Mouse (Mus musculus): ENCODE measurements around the gene Rabep1. TPM values are rescaled to one million over a fixed set of nuclear protein-coding genes. Genes with fewer than 3 reads are reported as not detected.
"Not testable (repeated sequence)": the region's sequence is repeated elsewhere in the genome, so short reads cannot be mapped to it uniquely, and the experiment has no call there.

The Rabep1 gene
- polyA plus RNA-seq, 1 experiment from 2014 or later = 45.9 TPM

DNA sequence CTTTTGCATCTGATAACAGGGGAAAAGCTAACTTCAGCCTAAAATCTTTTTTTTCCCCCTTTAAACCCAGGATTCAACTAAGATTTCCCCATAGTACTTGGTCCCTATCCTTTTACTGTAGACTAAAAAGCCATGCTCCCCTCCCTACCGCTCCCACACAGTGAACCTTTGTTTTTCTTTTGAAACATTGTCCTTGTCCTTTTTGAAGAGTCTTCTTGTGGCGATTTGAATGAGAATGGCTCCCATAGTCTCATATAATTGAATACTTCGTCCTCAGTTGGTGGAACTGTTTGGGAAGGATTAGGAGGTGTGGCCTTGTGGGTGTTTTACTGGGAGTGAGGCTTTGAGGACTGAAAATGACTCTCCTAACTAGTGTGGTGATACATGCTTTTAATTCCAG lies 10.7 kb upstream of the Rabep1 start:
- Histone ChIP-seq H3K4me2 (replicated peaks) (no peak overlapping the region), H3K9me3 (no peaks in the 10 kb centered on the region), H3K36me3 (no peaks in the 10 kb centered on the region), H3K27me3 (no peaks in the 10 kb centered on the region), H3K4me3 (no peak overlapping the region), H3K4me1 (no peaks in the 10 kb centered on the region), H3K9ac (no peak overlapping the region), H3K27ac (no peak overlapping the region)
- ATAC-seq (ENCODE audit: insufficient number of reproducible peaks, insufficient read depth, low FRiP score, low TSS enrichment) = no peak
- 75% methylated on average over 3 of the region's 3 CpGs for WGBS

GRCm38 (mm10) chr11:70835381-70835831 lies 9.2 kb upstream of the Rabep1 start:
- Histone ChIP-seq H3K9me3 (no peaks in the 10 kb centered on the region), H3K27ac (no peak overlapping the region), H3K4me1 (no peaks in the 10 kb centered on the region), H3K4me2 (replicated peaks) (no peak overlapping the region), H3K27me3 (no peaks in the 10 kb centered on the region), H3K4me3 (no peak overlapping the region), H3K9ac (no peak overlapping the region), H3K36me3 (no peaks in the 10 kb centered on the region)
- no peak for ATAC-seq (ENCODE audit: insufficient number of reproducible peaks, insufficient read depth, low FRiP score, low TSS enrichment)
- 68% methylated on average over 6 of the region's 6 CpGs for WGBS

DNA sequence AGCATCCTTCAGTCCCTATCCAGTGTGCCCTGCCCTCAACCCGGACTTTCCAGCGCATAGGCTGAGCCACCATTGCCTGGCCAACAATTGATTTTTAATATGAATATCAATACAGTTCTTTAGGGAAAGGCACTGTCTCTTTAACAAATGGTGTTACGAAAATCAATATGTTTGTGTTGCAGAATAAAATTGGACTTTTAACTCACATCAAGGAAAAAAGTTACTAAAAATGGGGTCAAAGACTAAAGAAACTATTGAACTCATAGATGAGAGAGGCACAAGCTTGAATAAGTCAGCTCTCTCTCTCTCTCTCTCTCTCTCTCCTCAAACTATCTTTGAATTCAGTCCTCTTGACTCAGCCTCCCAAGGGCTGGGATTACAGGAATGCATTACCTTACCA lies 7.5 kb upstream of the Rabep1 start:
- Histone ChIP-seq H3K9me3 (no peaks in the 10 kb centered on the region), H3K4me2 (replicated peaks) (no peak overlapping the region), H3K27me3 (no peaks in the 10 kb centered on the region; the same call in 1 of the 2 replicates), H3K27ac (no peak overlapping the region), H3K4me1 (no peaks in the 10 kb centered on the region), H3K9ac (no peak overlapping the region), H3K4me3 (no peak overlapping the region), H3K36me3 (no peaks in the 10 kb centered on the region)
- ATAC-seq (ENCODE audit: insufficient number of reproducible peaks, insufficient read depth, low FRiP score, low TSS enrichment) = no peak
- WGBS = 88% methylated on average over 3 of the region's 3 CpGs

DNA sequence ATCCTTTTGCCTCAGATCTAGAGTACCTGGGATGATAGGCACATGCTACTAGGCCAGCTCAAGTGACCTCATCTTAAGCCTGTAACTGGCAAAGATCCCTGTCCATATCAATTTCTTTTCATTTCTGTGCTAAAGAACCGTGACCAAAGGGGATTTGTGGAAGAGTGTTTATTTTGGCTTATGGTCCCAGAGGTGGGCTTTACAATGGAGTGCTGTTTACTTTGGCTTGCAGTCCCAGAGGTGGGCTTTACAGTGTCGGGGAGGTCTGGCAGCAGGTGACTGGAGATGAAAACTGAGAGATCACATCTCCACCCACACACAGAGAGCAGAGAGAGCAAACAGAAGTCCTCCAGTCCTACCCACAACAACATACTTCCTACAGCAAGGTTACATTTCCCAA lies 6.0 kb upstream of the Rabep1 start:
- Histone ChIP-seq H3K9ac (no peak overlapping the region), H3K27ac (no peak overlapping the region), H3K4me3 (no peak overlapping the region), H3K9me3 (no peaks in the 10 kb centered on the region), H3K4me1 (no peaks in the 10 kb centered on the region), H3K36me3 (no peaks in the 10 kb centered on the region), H3K4me2 (replicated peaks) (no peak overlapping the region), H3K27me3 (no peaks in the 10 kb centered on the region; the same call in 1 of the 2 replicates)
- no peak for ATAC-seq (ENCODE audit: insufficient number of reproducible peaks, insufficient read depth, low FRiP score, low TSS enrichment)
- WGBS = 32% methylated on average over 2 of the region's 2 CpGs

GRCm38 (mm10) chr11:70842983-70843382 lies 1.6 kb upstream of the Rabep1 start:
- no peaks in the 10 kb centered on the region; the same call in 1 of the 2 replicates for H3K27me3 ChIP-seq
- H3K4me1 ChIP-seq = peaks cover 16% of the 10 kb centered on the region
- H3K9ac ChIP-seq = no peak overlapping the region
- H3K4me3 ChIP-seq = no peak overlapping the region
- no peak overlapping the region for H3K27ac ChIP-seq
- H3K9me3 ChIP-seq = no peaks in the 10 kb centered on the region
- whole genome bisulfite sequencing = 51% methylated on average over 4 of the region's 4 CpGs
- H3K4me2 ChIP-seq (replicated peaks) = no peak overlapping the region
- ATAC-seq (ENCODE audit: insufficient number of reproducible peaks, insufficient read depth, low FRiP score, low TSS enrichment) = no peak
- no peaks in the 10 kb centered on the region for H3K36me3 ChIP-seq

GRCm38 (mm10) chr11:70843701-70844551 lies 652 bp upstream of the Rabep1 start:
- H3K4me3 ChIP-seq = peak overlapping the region; percentile 99
- H3K9ac ChIP-seq = 0 out of 2 replicates have a peak overlapping the region, but pooled peaks have one; percentile 15
- peak; percentile 25; the same call in 1 of the 2 replicates for ATAC-seq (ENCODE audit: insufficient number of reproducible peaks, insufficient read depth, low FRiP score, low TSS enrichment)
- no peaks in the 10 kb centered on the region for H3K36me3 ChIP-seq
- H3K4me2 ChIP-seq (replicated peaks) = peak overlapping the region; percentile 86
- 18% methylated on average over 12 of the region's 12 CpGs for WGBS
- H3K27ac ChIP-seq = peak overlapping the region; percentile 57
- peaks cover 16% of the 10 kb centered on the region for H3K4me1 ChIP-seq
- H3K27me3 ChIP-seq = no peaks in the 10 kb centered on the region; the same call in 1 of the 2 replicates
- H3K9me3 ChIP-seq = no peaks in the 10 kb centered on the region

- H3K4me2 ChIP-seq (replicated peaks) = peak overlapping the region; percentile 86
- H3K4me3 ChIP-seq = peak overlapping the region; percentile 99
- H3K4me1 ChIP-seq = peaks cover 16% of the 10 kb centered on the region
- peak overlapping the region; percentile 98 for H3K9ac ChIP-seq
- no peak for ATAC-seq (ENCODE audit: insufficient number of reproducible peaks, insufficient read depth, low FRiP score, low TSS enrichment)
- no peaks in the 10 kb centered on the region for H3K36me3 ChIP-seq
- WGBS = 5% methylated on average over 19 of the region's 19 CpGs
- no peaks in the 10 kb centered on the region for H3K9me3 ChIP-seq
- no peaks in the 10 kb centered on the region; the same call in 1 of the 2 replicates for H3K27me3 ChIP-seq
- H3K27ac ChIP-seq = 0 out of 2 replicates have a peak overlapping the region, but pooled peaks have one; percentile 78
Measured at GRCm38 (mm10) chr11:70845457-70845978, 940 bp downstream of the Rabep1 start.

GRCm38 (mm10) chr11:70846029-70846428 lies 1.5 kb downstream of the Rabep1 start:
- H3K9me3 ChIP-seq = no peaks in the 10 kb centered on the region
- H3K27ac ChIP-seq = no peak overlapping the region
- H3K27me3 ChIP-seq = no peaks in the 10 kb centered on the region
- no peak for ATAC-seq (ENCODE audit: insufficient number of reproducible peaks, insufficient read depth, low FRiP score, low TSS enrichment)
- peak overlapping the region; percentile 86 for H3K4me2 ChIP-seq (replicated peaks)
- no peaks in the 10 kb centered on the region for H3K36me3 ChIP-seq
- H3K9ac ChIP-seq = no peak overlapping the region
- peaks cover 16% of the 10 kb centered on the region for H3K4me1 ChIP-seq
- WGBS = 38% methylated on average over 2 of the region's 2 CpGs
- H3K4me3 ChIP-seq = peak overlapping the region; percentile 99

DNA sequence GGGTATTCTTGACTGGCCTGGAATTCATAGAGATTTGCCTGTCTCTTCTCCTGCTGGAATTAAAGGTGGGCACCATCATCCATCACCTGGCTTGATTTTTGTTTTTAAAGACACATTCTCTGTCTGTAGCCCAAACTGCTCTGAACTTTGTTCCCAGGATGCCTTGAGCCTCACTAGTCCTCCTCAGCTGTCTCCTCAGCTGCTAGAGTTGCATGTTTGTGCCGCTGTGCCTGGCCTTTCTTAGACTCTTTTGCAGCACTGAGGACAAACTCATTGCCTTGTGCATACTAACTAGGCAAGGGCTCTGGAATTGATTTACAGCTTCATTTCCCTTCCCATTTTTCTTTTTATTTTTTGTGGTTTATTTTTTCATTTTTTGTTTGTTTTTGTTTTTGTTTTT lies 15.8 kb downstream of the Rabep1 start:
- no peak for ATAC-seq (ENCODE audit: insufficient number of reproducible peaks, insufficient read depth, low FRiP score, low TSS enrichment)
- H3K4me1 ChIP-seq = no peaks in the 10 kb centered on the region
- no peak overlapping the region for H3K4me2 ChIP-seq (replicated peaks)
- H3K4me3 ChIP-seq = no peak overlapping the region
- no peaks in the 10 kb centered on the region for H3K9me3 ChIP-seq
- no peak overlapping the region for H3K27ac ChIP-seq
- no peak overlapping the region for H3K9ac ChIP-seq
- no peaks in the 10 kb centered on the region for H3K36me3 ChIP-seq
- no peaks in the 10 kb centered on the region for H3K27me3 ChIP-seq
- WGBS = 90% methylated on average over 1 of the region's 1 CpGs

DNA sequence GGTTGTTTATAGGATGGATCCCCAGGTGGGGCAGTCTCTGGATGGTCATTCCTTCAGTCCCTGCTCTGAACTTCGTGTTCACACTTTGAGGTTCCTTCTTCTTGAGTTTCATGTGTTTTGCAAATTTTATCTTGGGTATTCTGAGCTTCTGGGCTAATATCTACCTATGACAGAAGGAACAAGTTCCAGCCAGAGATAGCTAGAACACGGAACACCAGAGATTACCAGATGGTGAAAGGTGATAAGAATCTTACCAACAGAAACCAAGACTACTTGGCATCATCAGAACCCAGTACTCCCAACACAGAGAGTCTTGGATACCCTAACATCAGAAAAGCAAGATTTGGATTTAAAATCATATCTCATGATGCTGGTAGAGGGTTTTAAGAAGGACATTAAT lies 18.6 kb downstream of the Rabep1 start:
- H3K27me3 ChIP-seq; H3K27ac ChIP-seq; H3K4me3 ChIP-seq; ATAC-seq (ENCODE audit: insufficient number of reproducible peaks, insufficient read depth, low FRiP score, low TSS enrichment); H3K9me3 ChIP-seq; H3K4me1 ChIP-seq; H3K4me2 ChIP-seq (replicated peaks); H3K9ac ChIP-seq; H3K36me3 ChIP-seq: not testable (repeated sequence)
- 87% methylated on average over 2 of the region's 2 CpGs for WGBS

DNA sequence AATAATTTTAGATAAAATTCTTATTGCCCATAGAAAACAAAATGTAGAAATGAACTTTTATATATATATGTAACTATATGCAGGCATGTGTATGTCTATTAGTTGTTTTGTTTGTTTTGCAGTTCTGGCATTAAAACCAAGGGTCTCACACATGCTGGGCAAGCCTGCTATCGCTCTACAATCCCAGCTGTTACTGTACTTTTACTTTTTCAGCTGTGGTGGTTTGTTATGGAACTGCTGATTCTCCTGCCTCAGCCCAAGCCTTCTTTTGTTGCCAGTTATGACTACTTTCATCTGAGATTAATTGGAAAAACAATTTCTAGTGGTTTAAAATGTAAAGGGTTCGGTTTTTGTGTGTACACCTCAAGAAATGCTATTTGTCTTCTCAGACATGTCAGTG lies 20.6 kb downstream of the Rabep1 start:
- 92% methylated on average over 2 of the region's 2 CpGs for WGBS
- no peaks in the 10 kb centered on the region for H3K4me1 ChIP-seq
- ATAC-seq (ENCODE audit: insufficient number of reproducible peaks, insufficient read depth, low FRiP score, low TSS enrichment) = no peak
- H3K27me3 ChIP-seq = no peaks in the 10 kb centered on the region
- H3K9ac ChIP-seq = no peak overlapping the region
- no peaks in the 10 kb centered on the region for H3K36me3 ChIP-seq
- no peak overlapping the region for H3K4me3 ChIP-seq
- no peaks in the 10 kb centered on the region for H3K9me3 ChIP-seq
- H3K4me2 ChIP-seq (replicated peaks) = no peak overlapping the region
- no peak overlapping the region for H3K27ac ChIP-seq

DNA sequence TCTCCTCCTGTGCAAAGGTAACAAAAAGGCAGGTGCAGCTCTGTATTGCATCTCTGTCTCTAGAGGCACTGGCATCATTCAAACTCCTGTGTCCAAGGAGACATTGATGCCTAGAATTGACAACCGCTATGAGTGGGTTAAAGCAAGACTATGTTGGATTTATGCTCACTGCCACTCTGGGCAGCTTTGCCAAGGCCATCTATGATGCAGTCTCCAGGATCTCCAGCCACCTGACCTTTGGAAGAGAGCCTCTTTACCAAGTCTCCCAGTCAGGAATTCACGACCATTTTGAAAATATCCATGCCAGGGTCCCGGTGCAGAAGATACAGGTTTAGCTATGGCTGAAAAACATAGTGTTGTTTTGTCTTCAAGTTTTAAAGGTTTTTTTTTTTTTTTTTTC lies 24.7 kb downstream of the Rabep1 start:
- Histone ChIP-seq H3K9ac (no peak overlapping the region), H3K4me1 (no peaks in the 10 kb centered on the region), H3K4me3 (no peak overlapping the region), H3K4me2 (replicated peaks) (no peak overlapping the region), H3K36me3 (no peaks in the 10 kb centered on the region), H3K9me3 (no peaks in the 10 kb centered on the region), H3K27ac (no peak overlapping the region), H3K27me3 (no peaks in the 10 kb centered on the region)
- ATAC-seq (ENCODE audit: insufficient number of reproducible peaks, insufficient read depth, low FRiP score, low TSS enrichment) = no peak
- WGBS = 87% methylated on average over 3 of the region's 3 CpGs
